Mouse (Mus musculus): ENCODE results near the gene Ube2e3. TPM values are rescaled to one million over a fixed set of nuclear protein-coding genes. Genes with fewer than 3 reads are reported as not detected.

Gene Ube2e3
- polyA plus RNA-seq, 1 experiment from 2014 or later: 103 TPM

GRCm38 (mm10) chr2:78873946-78874345 lies 6.0 kb downstream of the Ube2e3 start:
- WGBS: 29% methylated on average over 2 of the region's 2 CpGs
- Histone ChIP-seq H3K36me3 (ENCODE audit: control insufficient read depth, insufficient read depth, low read length) (no peaks in the 10 kb centered on the region), H3K4me1 (ENCODE audit: control insufficient read depth, insufficient read depth, low read length) (peaks cover 21% of the 10 kb centered on the region), H3K9me3 (replicated peaks; ENCODE audit: control insufficient read depth, low read length) (no peaks in the 10 kb centered on the region), H3K4me2 (ENCODE audit: low read depth, low read length) (peak overlapping the region; percentile 21; the same call in 1 of the 2 replicates), H3K4me3 (replicated peaks; ENCODE audit: low read length) (no peak overlapping the region), H3K27ac (ENCODE audit: low read length) (no peak overlapping the region), H3K9ac (ENCODE audit: low read length) (no peak overlapping the region), H3K27me3 (ENCODE audit: control insufficient read depth, insufficient read depth, low read length) (no peaks in the 10 kb centered on the region)
- no peak for ATAC-seq (ENCODE audit: insufficient read depth, low FRiP score)

- Histone ChIP-seq H3K9me3 (replicated peaks; ENCODE audit: control insufficient read depth, low read length) (no peaks in the 10 kb centered on the region), H3K9ac (ENCODE audit: low read length) (no peak overlapping the region), H3K27ac (ENCODE audit: low read length) (no peak overlapping the region), H3K4me1 (ENCODE audit: control insufficient read depth, insufficient read depth, low read length) (peaks cover 19% of the 10 kb centered on the region), H3K4me3 (replicated peaks; ENCODE audit: low read length) (no peak overlapping the region), H3K36me3 (ENCODE audit: control insufficient read depth, insufficient read depth, low read length) (no peaks in the 10 kb centered on the region), H3K27me3 (ENCODE audit: control insufficient read depth, insufficient read depth, low read length) (no peaks in the 10 kb centered on the region), H3K4me2 (ENCODE audit: low read depth, low read length) (no peak overlapping the region)
- ATAC-seq (ENCODE audit: insufficient read depth, low FRiP score): no peak
These were observed 8.1 kb downstream of the Ube2e3 start for GRCm38 (mm10) chr2:78876002-78876401.

- H3K4me3 ChIP-seq (replicated peaks; ENCODE audit: low read length): no peak overlapping the region
- H3K36me3 ChIP-seq (ENCODE audit: control insufficient read depth, insufficient read depth, low read length): no peaks in the 10 kb centered on the region
- ATAC-seq (ENCODE audit: insufficient read depth, low FRiP score): no peak
- H3K27me3 ChIP-seq (ENCODE audit: control insufficient read depth, insufficient read depth, low read length): no peaks in the 10 kb centered on the region
- H3K4me2 ChIP-seq (ENCODE audit: low read depth, low read length): no peak overlapping the region
- no peak overlapping the region for H3K27ac ChIP-seq (ENCODE audit: low read length)
- 83% methylated on average over 1 of the region's 1 CpGs for WGBS
- H3K9me3 ChIP-seq (replicated peaks; ENCODE audit: control insufficient read depth, low read length): no peaks in the 10 kb centered on the region
- H3K9ac ChIP-seq (ENCODE audit: low read length): no peak overlapping the region
- peaks cover 9% of the 10 kb centered on the region; the same call in 1 of the 2 replicates for H3K4me1 ChIP-seq (ENCODE audit: control insufficient read depth, insufficient read depth, low read length)
These were observed 14.1 kb downstream of the Ube2e3 start for GRCm38 (mm10) chr2:78882068-78882467.

DNA sequence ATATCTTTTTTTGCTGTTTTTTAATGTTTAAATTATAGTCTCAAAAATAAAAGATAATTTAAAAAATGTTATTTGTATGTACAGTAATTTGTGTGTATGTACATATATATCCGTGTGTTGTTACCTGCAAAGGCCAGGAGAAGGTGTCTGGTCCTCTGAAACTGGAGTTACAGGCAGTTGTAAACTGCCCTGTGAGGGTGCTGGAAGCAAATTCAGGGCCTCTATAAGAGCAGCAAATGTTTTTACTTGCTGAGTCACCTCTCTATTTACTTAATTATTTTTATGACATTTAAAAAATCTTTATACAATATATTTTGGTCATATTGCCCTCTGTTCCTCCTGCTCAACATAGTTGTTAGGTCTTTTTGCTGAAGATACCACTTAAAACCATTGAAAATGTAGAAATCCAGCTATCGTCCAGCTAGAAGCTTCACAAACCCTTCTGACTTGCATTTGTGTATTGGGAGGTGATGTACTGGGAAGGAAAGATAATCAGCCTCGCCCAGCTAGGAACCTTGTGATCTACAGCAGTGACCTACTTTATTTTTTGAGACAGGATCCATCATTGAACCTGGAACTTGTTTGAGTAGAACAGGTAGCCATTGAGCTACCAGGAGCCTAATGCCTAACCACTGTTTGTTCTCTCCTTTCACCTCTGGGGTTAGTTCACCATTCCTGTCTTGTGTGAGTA lies 15.0 kb downstream of the Ube2e3 start:
- 87% methylated on average over 3 of the region's 3 CpGs for WGBS
- H3K27ac ChIP-seq (ENCODE audit: low read length): no peak overlapping the region
- H3K9me3 ChIP-seq (replicated peaks; ENCODE audit: control insufficient read depth, low read length): no peaks in the 10 kb centered on the region
- H3K9ac ChIP-seq (ENCODE audit: low read length): no peak overlapping the region
- no peaks in the 10 kb centered on the region for H3K27me3 ChIP-seq (ENCODE audit: control insufficient read depth, insufficient read depth, low read length)
- H3K4me3 ChIP-seq (replicated peaks; ENCODE audit: low read length): no peak overlapping the region
- no peak overlapping the region for H3K4me2 ChIP-seq (ENCODE audit: low read depth, low read length)
- no peak for ATAC-seq (ENCODE audit: insufficient read depth, low FRiP score)
- peaks cover 9% of the 10 kb centered on the region; the same call in 1 of the 2 replicates for H3K4me1 ChIP-seq (ENCODE audit: control insufficient read depth, insufficient read depth, low read length)
- H3K36me3 ChIP-seq (ENCODE audit: control insufficient read depth, insufficient read depth, low read length): no peaks in the 10 kb centered on the region

GRCm38 (mm10) chr2:78886446-78886845 lies 18.5 kb downstream of the Ube2e3 start:
- H3K9ac ChIP-seq (ENCODE audit: low read length): no peak overlapping the region
- no peaks in the 10 kb centered on the region for H3K9me3 ChIP-seq (replicated peaks; ENCODE audit: control insufficient read depth, low read length)
- ATAC-seq (ENCODE audit: insufficient read depth, low FRiP score): no peak
- 73% methylated on average over 2 of the region's 2 CpGs for WGBS
- no peak overlapping the region for H3K27ac ChIP-seq (ENCODE audit: low read length)
- H3K4me2 ChIP-seq (ENCODE audit: low read depth, low read length): no peak overlapping the region
- H3K4me1 ChIP-seq (ENCODE audit: control insufficient read depth, insufficient read depth, low read length): peaks cover 4% of the 10 kb centered on the region; the same call in 1 of the 2 replicates
- no peaks in the 10 kb centered on the region for H3K27me3 ChIP-seq (ENCODE audit: control insufficient read depth, insufficient read depth, low read length)
- no peaks in the 10 kb centered on the region for H3K36me3 ChIP-seq (ENCODE audit: control insufficient read depth, insufficient read depth, low read length)
- no peak overlapping the region for H3K4me3 ChIP-seq (replicated peaks; ENCODE audit: low read length)

DNA sequence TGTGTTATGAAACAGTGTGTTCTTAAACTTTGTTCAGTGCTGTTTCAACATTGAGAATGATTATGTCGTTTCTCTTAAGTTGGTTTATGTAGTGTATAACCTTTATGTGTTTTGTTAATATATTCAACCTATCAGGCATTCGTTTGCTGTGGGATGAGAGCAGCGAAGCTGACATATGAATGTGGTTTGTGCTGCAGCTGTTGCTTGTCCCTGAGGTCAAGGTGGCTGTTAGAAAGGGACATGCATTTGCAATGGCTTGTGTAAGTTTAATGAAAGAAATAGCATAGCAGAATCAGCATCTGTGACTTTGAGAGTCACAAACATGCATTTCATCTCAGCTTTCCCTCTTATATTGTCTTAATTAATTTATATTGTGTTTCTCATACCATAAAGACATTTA lies 20.3 kb downstream of the Ube2e3 start:
- Histone ChIP-seq H3K27ac (ENCODE audit: low read length) (no peak overlapping the region), H3K27me3 (ENCODE audit: control insufficient read depth, insufficient read depth, low read length) (no peaks in the 10 kb centered on the region), H3K9me3 (replicated peaks; ENCODE audit: control insufficient read depth, low read length) (no peaks in the 10 kb centered on the region), H3K36me3 (ENCODE audit: control insufficient read depth, insufficient read depth, low read length) (no peaks in the 10 kb centered on the region), H3K4me2 (ENCODE audit: low read depth, low read length) (no peak overlapping the region), H3K4me1 (ENCODE audit: control insufficient read depth, insufficient read depth, low read length) (peaks cover 4% of the 10 kb centered on the region; the same call in 1 of the 2 replicates), H3K9ac (ENCODE audit: low read length) (no peak overlapping the region), H3K4me3 (replicated peaks; ENCODE audit: low read length) (no peak overlapping the region)
- ATAC-seq (ENCODE audit: insufficient read depth, low FRiP score): no peak
- WGBS: 15% methylated on average over 3 of the region's 3 CpGs

GRCm38 (mm10) chr2:78895216-78895615 lies 27.3 kb downstream of the Ube2e3 start:
- WGBS: 86% methylated on average over 2 of the region's 2 CpGs
- H3K4me2 ChIP-seq (ENCODE audit: low read depth, low read length): no peak overlapping the region
- ATAC-seq (ENCODE audit: insufficient read depth, low FRiP score): no peak
- H3K4me1 ChIP-seq (ENCODE audit: control insufficient read depth, insufficient read depth, low read length): 0 out of 2 replicates have a peak, but pooled peaks cover 3% of the 10 kb centered on the region
- H3K9me3 ChIP-seq (replicated peaks; ENCODE audit: control insufficient read depth, low read length): no peaks in the 10 kb centered on the region
- H3K27ac ChIP-seq (ENCODE audit: low read length): no peak overlapping the region
- H3K4me3 ChIP-seq (replicated peaks; ENCODE audit: low read length): no peak overlapping the region
- no peak overlapping the region for H3K9ac ChIP-seq (ENCODE audit: low read length)
- no peaks in the 10 kb centered on the region for H3K36me3 ChIP-seq (ENCODE audit: control insufficient read depth, insufficient read depth, low read length)
- H3K27me3 ChIP-seq (ENCODE audit: control insufficient read depth, insufficient read depth, low read length): no peaks in the 10 kb centered on the region

DNA sequence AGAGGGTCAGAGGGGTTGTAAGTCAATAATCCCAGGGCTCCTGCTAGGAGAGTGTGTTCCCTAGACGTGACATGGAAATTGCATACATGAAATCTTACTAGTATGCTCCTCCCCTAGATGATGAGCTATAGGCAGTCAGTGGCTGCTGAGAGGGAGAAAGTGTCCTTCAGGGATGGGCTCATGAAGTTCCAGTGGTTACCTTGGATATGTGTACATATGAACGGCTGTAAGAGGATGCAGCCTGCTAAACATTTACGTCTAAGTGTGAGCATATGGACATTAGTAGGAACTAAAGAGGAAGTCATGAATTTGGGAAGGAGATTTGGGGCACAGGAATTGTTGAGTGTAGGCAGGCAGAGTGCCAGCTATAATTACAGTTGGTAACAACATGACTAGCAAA lies 38.0 kb downstream of the Ube2e3 start:
- Histone ChIP-seq H3K4me3 (replicated peaks; ENCODE audit: low read length) (no peak overlapping the region), H3K4me1 (ENCODE audit: control insufficient read depth, insufficient read depth, low read length) (peaks cover 5% of the 10 kb centered on the region; the same call in 1 of the 2 replicates), H3K4me2 (ENCODE audit: low read depth, low read length) (no peak overlapping the region), H3K9me3 (replicated peaks; ENCODE audit: control insufficient read depth, low read length) (no peaks in the 10 kb centered on the region), H3K27me3 (ENCODE audit: control insufficient read depth, insufficient read depth, low read length) (no peaks in the 10 kb centered on the region), H3K9ac (ENCODE audit: low read length) (no peak overlapping the region), H3K27ac (ENCODE audit: low read length) (no peak overlapping the region), H3K36me3 (ENCODE audit: control insufficient read depth, insufficient read depth, low read length) (no peaks in the 10 kb centered on the region)
- WGBS: 28% methylated on average over 3 of the region's 3 CpGs
- no peak for ATAC-seq (ENCODE audit: insufficient read depth, low FRiP score)

DNA sequence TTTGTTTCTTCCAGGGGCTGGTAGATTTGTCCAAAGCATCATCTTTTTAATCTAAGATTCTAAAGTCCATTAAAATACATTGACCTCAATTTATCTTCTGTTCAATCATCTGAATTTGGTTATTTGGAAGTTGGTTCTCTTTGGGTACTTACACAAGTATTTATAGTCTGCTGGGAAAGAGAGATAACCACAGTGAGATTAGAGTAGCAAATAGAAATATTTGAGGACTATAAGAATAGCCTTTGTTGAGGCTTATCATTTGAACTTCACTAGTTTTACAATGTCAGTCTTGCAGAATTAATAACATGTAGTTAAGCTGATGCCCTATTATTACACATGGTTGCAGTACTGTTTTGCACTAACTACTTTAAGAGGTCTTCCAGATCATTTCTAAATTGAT lies 43.6 kb downstream of the Ube2e3 start:
- no peak overlapping the region for H3K9ac ChIP-seq (ENCODE audit: low read length)
- peaks cover 3% of the 10 kb centered on the region; the same call in 1 of the 2 replicates for H3K4me1 ChIP-seq (ENCODE audit: control insufficient read depth, insufficient read depth, low read length)

More for the DNA sequence above, 43.6 kb downstream of the Ube2e3 start:
- Histone ChIP-seq H3K4me2 (ENCODE audit: low read depth, low read length) (no peak overlapping the region), H3K36me3 (ENCODE audit: control insufficient read depth, insufficient read depth, low read length) (no peaks in the 10 kb centered on the region), H3K4me3 (replicated peaks; ENCODE audit: low read length) (no peak overlapping the region), H3K27me3 (ENCODE audit: control insufficient read depth, insufficient read depth, low read length) (no peaks in the 10 kb centered on the region), H3K9me3 (replicated peaks; ENCODE audit: control insufficient read depth, low read length) (no peaks in the 10 kb centered on the region), H3K27ac (ENCODE audit: low read length) (no peak overlapping the region)
- no peak for ATAC-seq (ENCODE audit: insufficient read depth, low FRiP score)
